Mouse (Mus musculus): ENCODE measurements at regions not wholly inside any gene's neighbourhood (a gene's known extent, or its start where the extent isn't known, plus 50 kb on each side); places are given as distances from the start of the nearest gene placed in this dataset.

DNA sequence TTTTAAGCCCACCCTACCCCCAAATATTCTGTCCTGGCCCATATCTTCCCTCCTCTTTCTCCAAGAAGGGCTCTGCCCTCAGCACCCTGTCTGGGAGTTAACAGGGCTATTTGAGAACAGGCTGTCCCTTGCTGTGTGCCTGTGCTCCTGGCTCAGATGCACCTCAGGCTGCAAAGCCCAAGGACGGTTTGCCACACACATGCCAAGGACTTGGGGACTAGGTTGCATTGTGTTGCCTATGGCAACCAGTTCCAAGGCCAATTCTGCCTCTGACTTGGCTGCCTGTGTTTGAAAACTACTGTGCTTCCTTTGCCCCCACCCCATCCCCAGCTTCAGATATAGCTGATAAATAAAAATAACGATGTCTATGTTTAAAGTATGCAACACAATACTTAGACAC, 227.1 kb upstream of the Podxl start:
- TF ChIP-seq TCF3 (IDR thresholded peaks at IDR 0.05; ENCODE audit: insufficient read length, low read depth) (no peak), MYOG (IDR thresholded peaks at IDR 0.05; ENCODE audit: control insufficient read depth in 1 of 3, insufficient read depth in 1 of 3, insufficient read length in 2 of 3, low read depth in 2 of 3) (no peak), SRF (IDR thresholded peaks at IDR 0.05; ENCODE audit: control insufficient read depth, insufficient read length, low read depth) (no peak), E2F4 (IDR thresholded peaks at IDR 0.05; ENCODE audit: insufficient read depth) (no peak), POLR2A (IDR thresholded peaks at IDR 0.05; ENCODE audit: insufficient read length, low read depth) (no peak), TCF12 (IDR thresholded peaks at IDR 0.05; ENCODE audit: insufficient read depth, poor library complexity, severe bottlenecking) (no peak), MAX (IDR thresholded peaks at IDR 0.05; ENCODE audit: low read depth) (no peak)

Data from myocyte (in vitro differentiated cells).